Mouse (Mus musculus) CH12.LX (cell line): Measurements from ENCODE around the gene Agap1. TPM values are rescaled to one million over a fixed set of nuclear protein-coding genes. Genes with fewer than 3 reads are reported as not detected.

Experiments
- DNase-seq: peaks from one replicate; pipeline ENCODE4 v3.0.0-alpha.2; 2013; ENCODE audit errors: extremely low read depth
- H3K27ac ChIP-seq: 2 replicates; pipeline ENCODE4 v1.5.1; 2012; ENCODE audit warnings: low read depth, mild to moderate bottlenecking, control low read depth, moderate library complexity; ENCODE audit not compliant: insufficient read depth
- H3K27me3 ChIP-seq: replicated peaks from 2 replicates; pipeline ENCODE3; 2012; ENCODE audit warnings: inconsistent platforms
- H3K36me3 ChIP-seq, 2 experiments: replicated peaks in 1 of 2; 2 replicates each; pipeline versions ENCODE3 to v1.6.1; 2012; ENCODE audit warnings: inconsistent platforms in 1 of 2, low read length in 1 of 2, mild to moderate bottlenecking in 1 of 2, mixed read lengths in 1 of 2, moderate library complexity in 1 of 2; ENCODE audit not compliant: control insufficient read depth in 1 of 2, insufficient read depth in 1 of 2
- H3K4me1 ChIP-seq, 2 experiments: 2 replicates each; pipeline ENCODE4 v1.6.1; 2012; ENCODE audit warnings: inconsistent platforms in 1 of 2, moderate library complexity in 1 of 2; ENCODE audit not compliant: insufficient read depth in 2 of 2, control insufficient read depth in 1 of 2
- H3K4me2 ChIP-seq: 2 replicates; pipeline ENCODE4 v1.6.1; 2012; ENCODE audit warnings: low read depth, mild to moderate bottlenecking, control low read depth; ENCODE audit not compliant: poor library complexity, insufficient read depth, severe bottlenecking
- H3K4me3 ChIP-seq, 3 experiments: fragments of 150-350 bp in 1 of 3; sonication (generic) in 1 of 3; replicated peaks in 1 of 3; 2 replicates each; pipeline versions ENCODE3 to v1.5.1; 2011 to 2012; ENCODE audit warnings: low read depth in 2 of 3, low read length in 2 of 3, mild to moderate bottlenecking in 2 of 3, moderate library complexity in 2 of 3, control low read depth in 1 of 3, improper control_type of control experiment in 1 of 3, inconsistent platforms in 1 of 3, mixed read lengths in 1 of 3; ENCODE audit not compliant: poor library complexity in 1 of 3
- H3K79me2 ChIP-seq: replicated peaks from 2 replicates; pipeline ENCODE4 v1.6.1; 2012; ENCODE audit warnings: mild to moderate bottlenecking, moderate library complexity; ENCODE audit not compliant: control insufficient read depth, poor library complexity, insufficient read depth, severe bottlenecking; ENCODE audit errors: extremely low read depth
- H3K9ac ChIP-seq: 2 replicates; pipeline ENCODE4 v1.6.1; 2012; ENCODE audit warnings: low read depth, mild to moderate bottlenecking, control low read depth, moderate library complexity; ENCODE audit not compliant: insufficient read depth
- H3K9me3 ChIP-seq: replicated peaks from 2 replicates; pipeline ENCODE3; 2012; ENCODE audit warnings: low read length, inconsistent platforms, mixed read lengths
- CHD1 ChIP-seq: IDR thresholded peaks from 2 replicates; pipeline ENCODE4 v1.6.1; 2012; ENCODE audit warnings: low read depth, low read length, improper control_type of control experiment, inconsistent platforms
- CTCF ChIP-seq, 2 experiments: IDR thresholded peaks in 1 of 2; conservative IDR thresholded peaks in 1 of 2; 2 replicates each; pipeline ENCODE4 v1.5.1; 2011 to 2012; ENCODE audit warnings: low read depth in 2 of 2, low read length in 2 of 2, improper control_type of control experiment in 1 of 2, inconsistent platforms in 1 of 2, mild to moderate bottlenecking in 1 of 2, moderate library complexity in 1 of 2
- ELF1 ChIP-seq: IDR thresholded peaks from 2 replicates; pipeline ENCODE4 v1.6.1; 2014; ENCODE audit warnings: low read depth, mild to moderate bottlenecking, inconsistent platforms, low read length, improper control_type of control experiment
- EP300 ChIP-seq: IDR thresholded peaks from 2 replicates; pipeline ENCODE4 v1.6.1; 2011; ENCODE audit warnings: low read length, improper control_type of control experiment
- ETS1 ChIP-seq: conservative IDR thresholded peaks from 2 replicates; pipeline ENCODE4 v1.6.1; 2012; ENCODE audit warnings: low read depth, mild to moderate bottlenecking, inconsistent platforms, low read length, improper control_type of control experiment, moderate library complexity
- HCFC1 ChIP-seq: IDR thresholded peaks from 2 replicates; pipeline ENCODE4 v1.6.1; 2012; ENCODE audit warnings: low read depth, mild to moderate bottlenecking, inconsistent platforms, low read length, improper control_type of control experiment
- IRF4 ChIP-seq: IDR thresholded peaks from 2 replicates; pipeline ENCODE4 v1.6.1; 2014; ENCODE audit warnings: low read depth, mild to moderate bottlenecking, inconsistent platforms, low read length, improper control_type of control experiment
- JUN ChIP-seq: IDR thresholded peaks from 2 replicates; pipeline ENCODE4 v1.6.1; 2011; ENCODE audit warnings: low read depth, mild to moderate bottlenecking, low read length, improper control_type of control experiment, moderate library complexity; ENCODE audit not compliant: insufficient read depth
- KAT2A ChIP-seq: IDR thresholded peaks from 2 replicates; pipeline ENCODE4 v1.6.1; 2012; ENCODE audit warnings: low read length, improper control_type of control experiment, inconsistent platforms; ENCODE audit not compliant: insufficient replicate concordance
- MAFK ChIP-seq: IDR thresholded peaks from 2 replicates; pipeline ENCODE4 v1.6.1; 2011; ENCODE audit warnings: low read length, improper control_type of control experiment; ENCODE audit not compliant: insufficient replicate concordance
- MAZ ChIP-seq: IDR thresholded peaks from 2 replicates; pipeline ENCODE4 v1.6.1; 2012; ENCODE audit warnings: low read depth, mild to moderate bottlenecking, inconsistent platforms, low read length, improper control_type of control experiment, moderate library complexity
- MEF2A ChIP-seq: IDR thresholded peaks from 2 replicates; pipeline ENCODE4 v1.6.1; 2014; ENCODE audit warnings: low read depth, mild to moderate bottlenecking, inconsistent platforms, low read length, improper control_type of control experiment, borderline replicate concordance
- MYC ChIP-seq: IDR thresholded peaks from 2 replicates; pipeline ENCODE4 v1.6.1; 2011; ENCODE audit warnings: low read depth, mild to moderate bottlenecking, improper control_type of control experiment, low read length
- NELFE ChIP-seq: IDR thresholded peaks from 2 replicates; pipeline ENCODE4 v1.6.1; 2011; ENCODE audit warnings: low read depth, low read length, improper control_type of control experiment
- NRF1 ChIP-seq: IDR thresholded peaks from 2 replicates; pipeline ENCODE4 v1.6.1; 2014; ENCODE audit warnings: low read depth, mild to moderate bottlenecking, inconsistent platforms, low read length, improper control_type of control experiment, moderate library complexity
- PAX5 ChIP-seq: IDR thresholded peaks from 2 replicates; pipeline ENCODE4 v1.6.1; 2012; ENCODE audit warnings: low read length, inconsistent platforms, mixed read lengths
- POLR2A ChIP-seq: IDR thresholded peaks from 2 replicates; pipeline ENCODE4 v1.6.1; 2011; ENCODE audit warnings: low read depth, mild to moderate bottlenecking, improper control_type of control experiment, low read length
- SIN3A ChIP-seq: IDR thresholded peaks from 2 replicates; pipeline ENCODE4 v1.6.1; 2012; ENCODE audit warnings: low read length, improper control_type of control experiment, inconsistent platforms
- TBP ChIP-seq: conservative IDR thresholded peaks from 2 replicates; pipeline ENCODE4 v1.6.1; 2011; ENCODE audit warnings: low read depth, low read length, improper control_type of control experiment
- USF1 ChIP-seq: IDR thresholded peaks from 2 replicates; pipeline ENCODE4 v1.6.1; 2014; ENCODE audit warnings: low read depth, mild to moderate bottlenecking, inconsistent platforms, low read length, improper control_type of control experiment
- USF2 ChIP-seq: conservative IDR thresholded peaks from 2 replicates; pipeline ENCODE4 v1.6.1; 2011; ENCODE audit warnings: low read depth, low read length, improper control_type of control experiment
- ZMIZ1 ChIP-seq: IDR thresholded peaks from 2 replicates; pipeline ENCODE4 v1.6.1; 2012; ENCODE audit warnings: low read depth, mild to moderate bottlenecking, inconsistent platforms, low read length, improper control_type of control experiment
- ZNF384 ChIP-seq: IDR thresholded peaks from 2 replicates; pipeline ENCODE4 v1.6.1; 2012; ENCODE audit warnings: low read depth, low read length, improper control_type of control experiment, inconsistent platforms
- dilution Hi-C: fragments of 300-500 bp; cut with MboI; formaldehyde crosslinking; loops from 2 replicates; pipeline ENCODE4 v1.14.3; 2020; ENCODE audit warnings: low sequenced_read_pairs; ENCODE audit not compliant: extremely low pct_unique_long_range_greater_than_20kb, extremely low pct_ligation_motif_present
- in situ Hi-C: fragments of 300-500 bp; cut with MboI; formaldehyde crosslinking; loops from 3 replicates; pipeline ENCODE4 v1.14.3; 2019; ENCODE audit warnings: low sequenced_read_pairs, low pct_ligation_motif_present, low pct_unique_long_range_greater_than_20kb, mixed read lengths
- polyA plus RNA-seq: library from polyadenylated mRNA; unstranded; fragments of >175 nt; gene quantifications from 2 replicates; pipeline ENCODE4 v1.2.1, GENCODE M21; 2012; ENCODE audit warnings: low read depth; ENCODE audit not compliant: insufficient read length
- total RNA-seq, 2 experiments: library from RNA; depleted of rRNA; stranded (reverse); fragments of 300-350 nt in 1 of 2; fragments of >200 nt in 1 of 2; gene quantifications; 2 replicates each; pipeline ENCODE4 v1.2.3; 2012 to 2014

Agap1 gene
- total and polyA plus RNA-seq, 3 experiments: not detected

DNA sequence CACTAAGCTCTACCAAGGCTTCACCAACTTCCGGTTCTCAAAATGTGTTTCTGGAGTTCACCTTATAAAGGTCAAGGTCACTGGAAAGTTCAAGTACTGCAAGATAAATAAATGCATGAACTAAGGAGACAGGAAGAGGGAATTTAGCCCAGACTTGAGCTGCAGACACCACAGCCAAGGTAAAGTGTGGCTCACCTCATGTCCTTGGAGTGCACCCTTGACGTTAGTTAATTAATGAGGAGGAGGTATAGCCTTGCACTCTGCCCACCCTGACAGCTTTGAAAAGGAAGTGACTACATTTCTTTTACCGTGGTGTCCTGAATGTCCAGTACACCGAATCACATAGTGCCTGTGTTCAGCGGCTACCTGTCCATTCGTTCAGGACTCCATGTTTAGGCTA lies 15.3 kb upstream of the Agap1 start:
- DNase-seq: no peak
- in situ Hi-C loops (no loop called here), dilution Hi-C loops (no loop called here)
- no peak overlapping the region for H3K4me3 ChIP-seq
- H3K9me3 ChIP-seq: peaks cover 79% of the 10 kb centered on the region
- no peak overlapping the region for H3K27ac ChIP-seq
- H3K9ac ChIP-seq: no peak overlapping the region
- H3K4me2 ChIP-seq: no peak overlapping the region
- no peak for TF ChIP-seq MEF2A
- TF ChIP-seq CTCF (conservative IDR thresholded peaks at IDR 0.05 in 1 of 2, IDR thresholded peaks at IDR 0.05 in 1 of 2; ENCODE audit: low read depth in 2 of 2, low read length in 2 of 2): no peak
- no peak for TF ChIP-seq USF2
- no peak for TF ChIP-seq MAFK
- TF ChIP-seq JUN: no peak
- no peak for TF ChIP-seq IRF4
- no peak for TF ChIP-seq ZMIZ1
- H3K27me3 ChIP-seq: no peaks in the 10 kb centered on the region
- no peaks in the 10 kb centered on the region for H3K4me1 ChIP-seq
- no peaks in the 10 kb centered on the region for H3K36me3 ChIP-seq
- H3K79me2 ChIP-seq: no peaks in the 10 kb centered on the region

DNA sequence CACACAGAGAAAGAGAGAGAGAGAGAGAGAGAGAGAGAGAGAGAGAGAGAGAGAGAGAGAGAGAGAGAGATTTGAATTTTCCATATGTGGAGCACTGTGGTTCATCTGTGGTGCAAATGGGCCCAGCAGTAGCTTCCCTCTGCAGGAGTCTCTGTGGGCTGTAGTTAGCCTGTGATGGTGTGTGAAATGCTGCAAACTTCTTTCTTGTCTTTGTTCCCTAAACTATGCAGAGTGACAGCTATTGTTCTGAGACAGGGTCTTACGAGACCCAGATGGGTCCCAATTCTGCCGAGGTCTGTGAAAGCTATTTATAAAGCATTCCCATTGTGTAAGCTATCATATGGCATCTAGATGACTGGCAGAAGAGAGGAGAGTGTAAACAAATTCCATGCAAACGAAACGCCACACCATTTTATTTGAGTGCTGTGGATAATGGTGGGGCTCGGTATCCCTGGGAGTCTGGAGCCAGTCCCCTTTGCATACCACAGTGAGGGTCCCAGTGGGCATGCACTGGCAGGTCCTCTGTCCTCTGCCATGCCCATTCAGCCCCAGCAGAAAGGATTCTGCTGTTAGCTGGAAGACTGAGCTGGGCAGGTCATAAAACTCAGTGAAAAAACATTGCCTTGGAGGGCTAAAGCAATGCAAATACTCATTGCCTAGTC lies 13.2 kb upstream of the Agap1 start:
- H3K4me1 ChIP-seq: no peaks in the 10 kb centered on the region
- H3K9ac ChIP-seq: no peak overlapping the region
- no peaks in the 10 kb centered on the region for H3K36me3 ChIP-seq
- TF ChIP-seq ZNF384 (no peak), MEF2A (no peak), CTCF (conservative IDR thresholded peaks at IDR 0.05 in 1 of 2, IDR thresholded peaks at IDR 0.05 in 1 of 2; ENCODE audit: low read depth in 2 of 2, low read length in 2 of 2) (no peak)
- no peak overlapping the region for H3K27ac ChIP-seq
- dilution Hi-C loops: no loop called here
- no peaks in the 10 kb centered on the region for H3K79me2 ChIP-seq
- H3K9me3 ChIP-seq: peaks cover 79% of the 10 kb centered on the region
- H3K27me3 ChIP-seq: no peaks in the 10 kb centered on the region
- no peak for DNase-seq
- in situ Hi-C loops: no loop called here
- H3K4me2 ChIP-seq: no peak overlapping the region
- no peak overlapping the region for H3K4me3 ChIP-seq

GRCm38 (mm10) chr1:89443512-89443911 lies 11.1 kb upstream of the Agap1 start:
- Histone ChIP-seq H3K79me2 (no peaks in the 10 kb centered on the region), H3K9me3 (peaks cover 75% of the 10 kb centered on the region), H3K4me1 (no peaks in the 10 kb centered on the region), H3K27me3 (no peaks in the 10 kb centered on the region), H3K4me2 (no peak overlapping the region), H3K27ac (no peak overlapping the region), H3K4me3 (no peak overlapping the region), H3K9ac (no peak overlapping the region), H3K36me3 (no peaks in the 10 kb centered on the region)
- no peak for DNase-seq
- TF ChIP-seq JUN (no peak), TBP (no peak), ZMIZ1 (no peak), MEF2A (no peak), ZNF384 (no peak), CHD1 (no peak), EP300 (no peak), PAX5 (no peak), KAT2A (no peak), ELF1 (no peak), SIN3A (no peak), POLR2A (no peak), HCFC1 (no peak), USF1 (no peak), MAZ (no peak), CTCF (conservative IDR thresholded peaks at IDR 0.05 in 1 of 2, IDR thresholded peaks at IDR 0.05 in 1 of 2; ENCODE audit: low read depth in 2 of 2, low read length in 2 of 2) (no peak), NELFE (no peak), MYC (no peak), NRF1 (no peak), ETS1 (no peak)
- in situ Hi-C loops: no loop called here
- dilution Hi-C loops: no loop called here
